Mouse (Mus musculus) limb, embryonic 11.5 days (tissue): Measurements from ENCODE around the gene Dcdc2b. TPM values are rescaled to one million over a fixed set of nuclear protein-coding genes. Genes with fewer than 3 reads are reported as not detected.

ENCODE experiments used
- ATAC-seq: fragments of 200-750 bp; cut with Nextera tagmentation; 2 replicates; pipeline ENCODE4 v1.8.0; 2017; ENCODE audit warnings: low read depth; ENCODE audit not compliant: insufficient number of reproducible peaks, low FRiP score, low TSS enrichment
- DNase-seq: peaks from one replicate; pipeline ENCODE4 v3.0.0-alpha.2; 2015; ENCODE audit warnings: low spot score
- H3K27ac ChIP-seq: fragments of 300-500 bp; sonication (generic); replicated peaks from 2 replicates; pipeline ENCODE4 v1.5.1; 2014; ENCODE audit warnings: low read depth, mild to moderate bottlenecking, low read length
- H3K27me3 ChIP-seq: fragments of 300-500 bp; sonication (generic); 2 replicates; pipeline ENCODE4 v1.6.1; 2014; ENCODE audit warnings: mild to moderate bottlenecking, low read length, mixed read lengths; ENCODE audit not compliant: control insufficient read depth, insufficient read depth
- H3K36me3 ChIP-seq: fragments of 300-500 bp; sonication (generic); 2 replicates; pipeline ENCODE4 v1.6.1; 2014; ENCODE audit warnings: mild to moderate bottlenecking, low read length, moderate library complexity, mixed read lengths; ENCODE audit not compliant: control insufficient read depth, insufficient read depth
- H3K4me1 ChIP-seq: fragments of 300-500 bp; sonication (generic); 2 replicates; pipeline ENCODE4 v1.6.1; 2014; ENCODE audit warnings: low read length, mixed read lengths; ENCODE audit not compliant: control insufficient read depth, insufficient read depth
- H3K4me2 ChIP-seq: fragments of 300-500 bp; sonication (generic); 2 replicates; pipeline ENCODE4 v1.6.1; 2014; ENCODE audit warnings: low read depth, mild to moderate bottlenecking, moderate library complexity; ENCODE audit not compliant: severe bottlenecking
- H3K4me3 ChIP-seq: fragments of 300-500 bp; sonication (generic); 2 replicates; pipeline ENCODE4 v1.5.1; 2014; ENCODE audit warnings: low read depth, low read length
- H3K9ac ChIP-seq: fragments of 300-500 bp; sonication (generic); 2 replicates; pipeline ENCODE4 v1.6.1; 2014; ENCODE audit warnings: mild to moderate bottlenecking, low read length
- H3K9me3 ChIP-seq: fragments of 300-500 bp; sonication (generic); 2 replicates; pipeline ENCODE4 v1.6.1; 2016; ENCODE audit warnings: low read length; ENCODE audit not compliant: control insufficient read depth
- WGBS: fragments of 180-500 bp; shearing (Covaris S2); extraction: QIAGEN DNeasy Blood & Tissue Kit; methylation state at CpG from one replicate; pipeline ENCODE4 v1.1.7; 2014; 5-methylcytosine and 5-hydroxymethylcytosine counted together
- polyA plus RNA-seq: library from polyadenylated mRNA; unstranded; fragments of >200 nt; fragmentation: Nextera tagmentation; extraction: Ambion mirVana; gene quantifications from 2 replicates; pipeline ENCODE4 v1.2.1, GENCODE M21; 2014

Gene Dcdc2b
- polyA plus RNA-seq, 1 experiment from 2014 or later, result 2.8 TPM

GRCm38 (mm10) chr4:129625029-129625370 lies 10.9 kb upstream of the Dcdc2b start:
- H3K9ac ChIP-seq, result peak overlapping the region; percentile 40
- peak overlapping the region; percentile 84 for H3K4me2 ChIP-seq
- H3K4me3 ChIP-seq, result peak overlapping the region; percentile 57; the same call in 1 of the 2 replicates
- peak overlapping the region; percentile 74 for H3K27ac ChIP-seq
- DNase-seq (peak; percentile 73), ATAC-seq (no peak)
- no peaks in the 10 kb centered on the region for H3K27me3 ChIP-seq
- peaks cover 25% of the 10 kb centered on the region for H3K4me1 ChIP-seq
- H3K9me3 ChIP-seq, result no peaks in the 10 kb centered on the region
- peaks cover 30% of the 10 kb centered on the region for H3K36me3 ChIP-seq
- WGBS, result 0% methylated on average over 6 of the region's 6 CpGs

- ATAC-seq (peak; percentile 67), DNase-seq (peak; percentile 83)
- Histone ChIP-seq H3K4me2 (peak overlapping the region; percentile 84), H3K9ac (peak overlapping the region; percentile 73), H3K27me3 (no peaks in the 10 kb centered on the region), H3K4me3 (peak overlapping the region; percentile 57), H3K36me3 (peaks cover 26% of the 10 kb centered on the region), H3K27ac (peak overlapping the region; percentile 74), H3K9me3 (no peaks in the 10 kb centered on the region), H3K4me1 (peaks cover 25% of the 10 kb centered on the region)
- 2% methylated on average over 18 of the region's 18 CpGs for WGBS
Measured at GRCm38 (mm10) chr4:129624281-129625028, 10.4 kb upstream of the Dcdc2b start.

- Histone ChIP-seq H3K27me3 (no peaks in the 10 kb centered on the region), H3K4me3 (peak within 1 kb of the TSS; percentile 57), H3K9ac (peak within 1 kb of the TSS; percentile 73), H3K4me1 (peaks cover 25% of the 10 kb centered on the region), H3K4me2 (peak within 1 kb of the TSS; percentile 84), H3K36me3 (peaks cover 18% of the 10 kb centered on the region), H3K27ac (peak within 1 kb of the TSS; percentile 74), H3K9me3 (no peaks in the 10 kb centered on the region)
- under 1% methylated on average over 10 of the region's 10 CpGs for WGBS
- DNase-seq, result peak; percentile 50
- no peak for ATAC-seq
Measured at GRCm38 (mm10) chr4:129623681-129624091, 9.6 kb upstream of the Dcdc2b start, which contains the start of gene Ccdc28b. Gene Ccdc28b, minus strand, starts transcription at chr4:129623947.

GRCm38 (mm10) chr4:129622803-129623535 lies 8.9 kb upstream of the Dcdc2b start:
- H3K27me3 ChIP-seq, result no peaks in the 10 kb centered on the region
- peak overlapping the region; percentile 73 for H3K9ac ChIP-seq
- H3K9me3 ChIP-seq, result no peaks in the 10 kb centered on the region
- H3K36me3 ChIP-seq, result peaks cover 12% of the 10 kb centered on the region
- H3K4me3 ChIP-seq, result peak overlapping the region; percentile 57
- no peak overlapping the region; the same call in 1 of the 2 replicates for H3K27ac ChIP-seq
- peak overlapping the region; percentile 84 for H3K4me2 ChIP-seq
- no peak for ATAC-seq
- WGBS, result 26% methylated on average over 8 of the region's 8 CpGs
- H3K4me1 ChIP-seq, result peaks cover 28% of the 10 kb centered on the region
- DNase-seq, result no peak

- Histone ChIP-seq H3K36me3 (peaks cover 8% of the 10 kb centered on the region), H3K9ac (no peak overlapping the region; the same call in 1 of the 2 replicates), H3K4me3 (no peak overlapping the region), H3K9me3 (no peaks in the 10 kb centered on the region), H3K4me1 (peaks cover 28% of the 10 kb centered on the region), H3K27me3 (no peaks in the 10 kb centered on the region), H3K4me2 (peak overlapping the region; percentile 84; the same call in 1 of the 2 replicates), H3K27ac (no peak overlapping the region)
- ATAC-seq (no peak), DNase-seq (no peak)
- 72% methylated on average over 11 of the region's 11 CpGs for WGBS
Measured at GRCm38 (mm10) chr4:129622120-129622802, 8.2 kb upstream of the Dcdc2b start.

- no peaks in the 10 kb centered on the region for H3K27me3 ChIP-seq
- peaks cover 28% of the 10 kb centered on the region for H3K4me1 ChIP-seq
- no peak overlapping the region for H3K4me2 ChIP-seq
- no peak for ATAC-seq
- H3K4me3 ChIP-seq, result no peak overlapping the region
- 78% methylated on average over 8 of the region's 8 CpGs for WGBS
- no peak overlapping the region for H3K9ac ChIP-seq
- no peaks in the 10 kb centered on the region for H3K9me3 ChIP-seq
- no peak for DNase-seq
- no peak overlapping the region for H3K27ac ChIP-seq
- H3K36me3 ChIP-seq, result peaks cover 2% of the 10 kb centered on the region
Measured at GRCm38 (mm10) chr4:129621283-129621841, 7.3 kb upstream of the Dcdc2b start.

- H3K9ac ChIP-seq, result no peak overlapping the region
- no peaks in the 10 kb centered on the region for H3K27me3 ChIP-seq
- H3K9me3 ChIP-seq, result no peaks in the 10 kb centered on the region
- H3K27ac ChIP-seq, result no peak overlapping the region
- no peaks in the 10 kb centered on the region; the same call in none of the 2 replicates for H3K36me3 ChIP-seq
- H3K4me3 ChIP-seq, result no peak overlapping the region
- H3K4me1 ChIP-seq, result peaks cover 27% of the 10 kb centered on the region
- no peak for ATAC-seq
- H3K4me2 ChIP-seq, result no peak overlapping the region
- no peak for DNase-seq
- WGBS, result 88% methylated on average over 11 of the region's 11 CpGs
Measured at GRCm38 (mm10) chr4:129620419-129621282, 6.6 kb upstream of the Dcdc2b start.
